Mouse (Mus musculus): ENCODE measurements around the gene Olfr749.

- TF ChIP-seq ETS1 (IDR thresholded peaks at IDR 0.05; ENCODE audit: low read depth, low read length) (no peak), E2F4 (IDR thresholded peaks at IDR 0.05; ENCODE audit: borderline replicate concordance, low read depth, low read length) (no peak), BHLHE40 (IDR thresholded peaks at IDR 0.05; ENCODE audit: borderline replicate concordance, low read depth, low read length) (no peak), TAL1 (IDR thresholded peaks at IDR 0.05; ENCODE audit: low read length) (no peak), CTCF (IDR thresholded peaks at IDR 0.05 in 2 of 3, conservative IDR thresholded peaks at IDR 0.05 in 1 of 3; ENCODE audit: control insufficient read depth in 1 of 3, insufficient read depth in 1 of 3, low read depth in 2 of 3, low read length in 3 of 3, poor library complexity in 1 of 3, severe bottlenecking in 1 of 3) (no peak), ZC3H11A (IDR thresholded peaks at IDR 0.05; ENCODE audit: low read depth, low read length) (no peak), ZNF384 (IDR thresholded peaks at IDR 0.05; ENCODE audit: low read depth, low read length) (no peak), SIN3A (IDR thresholded peaks at IDR 0.05; ENCODE audit: low read length) (no peak), TBP (IDR thresholded peaks at IDR 0.05; ENCODE audit: low read depth, low read length) (no peak), POLR2A (IDR thresholded peaks at IDR 0.05; ENCODE audit: control insufficient read depth in 1 of 2, insufficient read depth in 1 of 2, low read depth in 1 of 2, low read length in 2 of 2, poor library complexity in 1 of 2) (no peak), ELF1 (IDR thresholded peaks at IDR 0.05; ENCODE audit: low read depth, low read length) (no peak), RCOR1 (IDR thresholded peaks at IDR 0.05; ENCODE audit: low read depth, low read length) (no peak), TCF12 (IDR thresholded peaks at IDR 0.05; ENCODE audit: low read depth, low read length) (no peak), GABPA (IDR thresholded peaks at IDR 0.05; ENCODE audit: low read depth, low read length) (no peak)
Observed at GRCm38 (mm10) chr14:50741584-50741983, 3.3 kb downstream of the Olfr749 start.
